Mouse (Mus musculus) embryo, embryonic 10 days (tissue): ENCODE measurements around the gene Gpsm3.
"Not testable (repeated sequence)": the region's sequence is repeated elsewhere in the genome, so short reads cannot be mapped to it uniquely, and the experiment has no call there.

Experiments used
- DNase-seq: peaks from one replicate; pipeline ENCODE4 v3.0.0-alpha.2; 2015; ENCODE audit warnings: low spot score

Gpsm3 gene

GRCm38 (mm10) chr17:34589681-34590101 lies at the start of gene Gpsm3:
Gene Gpsm3, plus strand, starts transcription at chr17:34589806.
- DNase-seq = peak; percentile 33

- DNase-seq = not testable (repeated sequence)
Measured at GRCm38 (mm10) chr17:34543567-34543966, 46.0 kb upstream of the Gpsm3 start.

- no peak for DNase-seq
Measured at GRCm38 (mm10) chr17:34546797-34547196, 42.8 kb upstream of the Gpsm3 start.

GRCm38 (mm10) chr17:34547601-34548000 lies 42.0 kb upstream of the Gpsm3 start:
- no peak for DNase-seq

- DNase-seq = no peak
Measured at GRCm38 (mm10) chr17:34549156-34549555, 40.5 kb upstream of the Gpsm3 start.

- DNase-seq = no peak
Measured at GRCm38 (mm10) chr17:34549843-34550242, 39.8 kb upstream of the Gpsm3 start.

GRCm38 (mm10) chr17:34555483-34555882 lies 34.1 kb upstream of the Gpsm3 start:
- peak; percentile 81 for DNase-seq

GRCm38 (mm10) chr17:34556406-34556805 lies 33.2 kb upstream of the Gpsm3 start:
- no peak for DNase-seq

- DNase-seq = no peak
Measured at GRCm38 (mm10) chr17:34557411-34557810, 32.2 kb upstream of the Gpsm3 start.

GRCm38 (mm10) chr17:34559116-34559515 lies 30.5 kb upstream of the Gpsm3 start:
- no peak for DNase-seq

- DNase-seq = no peak
Measured at GRCm38 (mm10) chr17:34559895-34560294, 29.7 kb upstream of the Gpsm3 start.

- no peak for DNase-seq
Measured at GRCm38 (mm10) chr17:34560438-34560837, 29.2 kb upstream of the Gpsm3 start.

GRCm38 (mm10) chr17:34561200-34561599 lies 28.4 kb upstream of the Gpsm3 start:
- DNase-seq = no peak

GRCm38 (mm10) chr17:34562595-34562994 lies 27.0 kb upstream of the Gpsm3 start:
- DNase-seq = no peak

GRCm38 (mm10) chr17:34563354-34563753 lies 26.3 kb upstream of the Gpsm3 start:
- no peak for DNase-seq

- DNase-seq = peak; percentile 48
Measured at GRCm38 (mm10) chr17:34564003-34564421, 25.6 kb upstream of the Gpsm3 start, which contains the start of gene Notch4. Gene Notch4, plus strand, starts transcription at chr17:34564268.

- no peak for DNase-seq
Measured at GRCm38 (mm10) chr17:34564796-34565195, 24.8 kb upstream of the Gpsm3 start.

GRCm38 (mm10) chr17:34567311-34567710 lies 22.3 kb upstream of the Gpsm3 start:
- no peak for DNase-seq

- DNase-seq = no peak
Measured at GRCm38 (mm10) chr17:34568421-34568820, 21.2 kb upstream of the Gpsm3 start.

GRCm38 (mm10) chr17:34569919-34570318 lies 19.7 kb upstream of the Gpsm3 start:
- no peak for DNase-seq

- DNase-seq = no peak
Measured at GRCm38 (mm10) chr17:34571875-34572274, 17.7 kb upstream of the Gpsm3 start.

GRCm38 (mm10) chr17:34572361-34572760 lies 17.2 kb upstream of the Gpsm3 start:
- no peak for DNase-seq

GRCm38 (mm10) chr17:34576577-34576976 lies 13.0 kb upstream of the Gpsm3 start:
- no peak for DNase-seq

GRCm38 (mm10) chr17:34578070-34578469 lies 11.5 kb upstream of the Gpsm3 start:
- no peak for DNase-seq

- no peak for DNase-seq
Measured at GRCm38 (mm10) chr17:34582528-34582927, 7.1 kb upstream of the Gpsm3 start.
